Mouse (Mus musculus): Measurements from ENCODE around the gene Zfp87.

Gene Zfp87

DNA sequence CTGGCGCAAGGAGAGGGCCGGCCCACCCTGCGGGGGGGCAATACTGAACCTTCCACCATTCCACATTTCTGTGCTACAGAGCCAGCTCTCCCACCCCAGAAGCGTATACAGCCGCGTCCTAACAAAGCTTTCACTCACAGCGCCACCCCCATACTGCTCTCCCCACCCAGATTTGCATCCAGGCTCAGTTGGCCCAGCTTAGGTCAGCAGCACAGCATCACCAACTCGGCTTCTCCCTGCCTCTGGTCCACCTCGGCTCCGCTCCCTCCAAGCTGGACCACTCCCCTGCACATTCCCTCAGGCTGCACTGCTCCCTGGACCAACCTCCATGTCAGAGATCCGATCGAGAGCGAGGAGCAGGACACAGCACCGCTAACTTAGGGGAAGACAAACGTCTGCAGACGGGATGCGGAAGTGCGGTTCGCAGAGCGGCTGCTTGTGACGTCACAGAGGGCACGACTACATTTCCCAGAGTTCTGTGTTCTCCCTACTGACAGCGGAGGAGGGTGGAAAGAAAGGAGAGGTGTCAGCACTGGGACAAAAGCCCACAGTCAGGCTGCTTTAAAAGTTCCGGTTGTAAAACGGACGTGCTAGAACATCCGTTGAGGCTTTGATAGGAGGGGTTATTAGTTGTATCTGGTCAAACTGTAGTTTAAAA, at the start of gene Zfp87, which contains the start of gene Gm26965:
Zfp87 (minus strand) TSS at position 425 of the 658 bp plus-strand sequence.
Gm26965 (minus strand) TSS at position 399 of the 658 bp plus-strand sequence.
- in situ Hi-C loops (cut with MboI, MseI), result loop anchor here in 1 of 2 experiments (10.0 to 25.0 kb wide), 2 partner anchors 614 to 1979 kb away; partner anchors contain the start of gene Gm10767

DNA sequence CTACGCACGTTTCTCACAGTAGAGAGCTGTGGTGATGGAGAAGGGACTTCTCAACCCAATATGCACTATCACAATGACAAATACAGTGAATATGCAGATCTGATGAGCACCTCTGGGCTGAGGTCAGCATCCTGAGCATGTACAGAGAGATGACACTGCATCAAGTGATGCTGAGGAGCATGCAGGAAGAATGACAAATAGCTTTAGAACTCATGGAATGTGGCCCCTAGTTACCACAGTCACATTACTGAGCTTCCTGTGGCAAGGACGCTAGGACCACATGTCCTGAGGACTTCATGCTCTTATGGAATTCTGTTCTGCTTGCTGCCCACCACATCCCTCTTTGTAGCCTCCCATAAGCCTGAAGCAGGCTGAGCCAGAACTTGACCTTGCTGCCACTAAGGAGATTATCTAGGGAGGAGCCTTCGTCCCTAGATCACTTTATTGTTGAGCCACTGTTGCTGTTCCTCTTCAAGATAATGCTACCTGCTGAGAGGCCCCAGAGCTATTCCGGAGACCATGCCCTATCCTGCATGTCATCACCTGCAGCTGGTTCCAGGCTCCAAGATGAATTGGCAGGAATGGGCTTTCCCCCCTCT, 46.7 kb upstream of the Zfp87 start:
- in situ Hi-C loops (cut with MboI, MseI), result no loop called here

GRCm38 (mm10) chr13:67553730-67554129, 27.8 kb upstream of the Zfp87 start, which contains the start of gene Zfp748:
Zfp748 (minus strand) TSS chr13:67553830.
- in situ Hi-C loops (cut with MboI, MseI), result no loop called here

GRCm38 (mm10) chr13:67552505-67553346, 26.7 kb upstream of the Zfp87 start:
- in situ Hi-C loops (cut with MboI, MseI), result no loop called here

- in situ Hi-C loops (cut with MboI, MseI), result loop anchor here in 1 of 2 experiments (25.0 kb wide), 1 partner anchor 634 kb away; the partner anchor contains the start of gene Gm10767
These were observed 20.0 kb upstream of the Zfp87 start for GRCm38 (mm10) chr13:67545941-67546340.

GRCm38 (mm10) chr13:67527049-67527730, 1.2 kb upstream of the Zfp87 start:
- in situ Hi-C loops (cut with MboI, MseI), result loop anchor here in 1 of 2 experiments (10.0 to 25.0 kb wide), 2 partner anchors 615 to 1978 kb away; partner anchors contain the start of gene Gm10767

DNA sequence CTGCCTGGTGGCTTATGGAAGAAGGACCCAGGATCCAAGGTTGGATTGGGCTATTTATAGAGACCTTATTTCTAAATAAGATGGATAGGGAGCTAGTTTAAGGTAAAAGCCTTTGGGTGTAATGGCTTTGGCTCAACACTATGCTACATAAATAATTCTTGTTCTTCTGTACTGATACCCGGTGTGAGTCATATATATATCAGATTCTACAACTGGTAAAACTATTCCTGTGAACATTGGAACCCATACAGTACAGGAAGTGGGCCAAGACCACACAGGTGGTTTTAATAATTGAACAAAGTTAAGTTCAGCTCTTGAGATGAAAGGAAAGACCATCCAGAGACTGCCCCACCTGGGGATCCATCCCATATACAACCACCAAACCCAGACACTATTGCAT, 25.1 kb downstream of the Zfp87 start:
- in situ Hi-C loops (cut with MboI, MseI), result no loop called here

- in situ Hi-C loops (cut with MboI, MseI), result no loop called here
These were observed 25.8 kb downstream of the Zfp87 start, which contains the start of gene Zfp58 for GRCm38 (mm10) chr13:67500084-67500719. Zfp58 (minus strand) TSS chr13:67500555.

DNA sequence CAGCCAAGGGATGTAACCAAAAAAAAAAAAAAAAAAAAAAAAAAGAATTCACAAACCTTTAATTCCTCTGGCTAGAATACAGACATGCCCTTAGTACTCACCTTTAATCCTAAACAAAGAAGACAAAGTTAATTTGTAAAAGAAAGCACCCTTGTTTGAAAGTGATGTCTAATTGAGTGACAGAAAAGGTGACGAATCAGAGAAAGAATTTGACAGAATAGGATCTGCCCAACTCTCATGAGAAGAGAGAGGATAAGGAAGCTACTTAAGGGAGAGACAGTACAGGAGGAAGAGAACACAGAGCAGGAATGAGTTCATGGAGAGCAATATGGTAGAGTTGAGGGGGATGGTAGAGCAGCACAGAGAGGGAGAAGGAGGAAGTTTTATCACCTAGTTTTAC, 30.3 kb downstream of the Zfp87 start:
- in situ Hi-C loops (cut with MboI, MseI), result no loop called here

DNA sequence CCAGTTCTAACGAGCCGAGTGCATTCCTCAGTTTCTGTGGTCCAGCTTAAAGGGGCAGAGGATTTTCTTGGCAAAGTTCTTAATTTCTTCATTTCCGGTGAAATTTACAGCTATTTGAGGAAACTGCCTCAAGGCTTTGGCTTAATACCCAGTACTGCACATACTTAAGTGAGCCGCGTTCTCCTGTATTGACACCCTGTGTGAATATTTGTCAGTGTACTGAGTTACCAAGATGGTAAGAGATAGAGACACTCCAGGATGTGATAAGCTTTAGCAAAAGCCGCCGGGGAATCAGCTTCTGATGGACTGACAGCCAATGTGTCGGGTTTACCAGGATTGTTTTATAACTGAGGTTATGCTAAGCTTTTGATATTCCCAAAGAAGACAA, 41.6 kb downstream of the Zfp87 start:
- in situ Hi-C loops (cut with MboI, MseI), result no loop called here

GRCm38 (mm10) chr13:67483625-67484423, 42.2 kb downstream of the Zfp87 start, which contains the start of gene Zfp874b:
Zfp874b (minus strand) TSS chr13:67484258.
- in situ Hi-C loops (cut with MboI, MseI), result no loop called here

DNA sequence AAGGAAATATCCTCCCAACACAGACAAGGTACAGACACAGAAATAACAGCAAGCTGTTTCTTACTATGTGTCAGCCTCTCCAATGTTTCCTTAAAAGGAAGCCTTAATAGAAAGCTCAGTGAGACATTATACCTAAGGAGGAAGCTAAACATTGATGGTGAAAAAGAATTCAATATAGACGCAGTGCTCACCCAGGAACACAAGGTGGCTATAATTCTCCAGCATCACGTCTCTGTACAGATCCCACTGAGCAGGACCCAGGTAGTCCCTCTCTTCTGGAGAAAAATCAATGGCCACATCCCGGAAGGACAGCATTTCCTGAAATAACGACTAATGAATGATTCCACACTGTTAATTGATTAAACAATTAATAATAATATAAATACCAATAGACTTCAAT, 44.4 kb downstream of the Zfp87 start:
- in situ Hi-C loops (cut with MboI, MseI), result no loop called here

DNA sequence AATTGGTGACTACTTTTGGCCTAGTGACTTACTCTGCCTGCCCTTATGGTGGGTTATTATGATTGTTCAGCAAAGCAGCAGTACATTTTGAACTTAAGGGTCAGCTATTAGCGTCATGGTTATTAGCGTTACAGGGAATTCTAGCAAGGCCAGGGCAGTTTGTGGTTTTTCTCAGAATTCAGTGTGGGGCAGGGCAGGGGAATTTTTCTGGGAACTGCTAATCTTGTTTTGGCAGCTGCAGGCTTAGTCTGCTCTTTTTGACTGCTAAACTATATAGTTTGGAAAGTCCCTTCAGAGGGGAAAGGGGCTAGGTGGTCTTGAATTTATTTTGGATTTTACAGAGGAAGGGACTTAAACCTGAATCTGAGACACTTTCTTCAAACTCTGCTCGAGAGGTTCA, 56.7 kb downstream of the Zfp87 start:
- in situ Hi-C loops (cut with MboI, MseI), result no loop called here

Measured in T-helper 17 cell (primary cell).